Mouse (Mus musculus) central nervous system, embryonic 14 days (tissue): Measurements from ENCODE around the gene Mup10. TPM values are rescaled to one million over a fixed set of nuclear protein-coding genes. Genes with fewer than 3 reads are reported as not detected.

Source experiments
- polyA plus RNA-seq: library from polyadenylated mRNA; depleted of rRNA; stranded (reverse); fragments of >200 nt; gene quantifications from 2 replicates; pipeline ENCODE4 v1.2.3, GENCODE M21; 2012; rRNA removed

The Mup10 gene
- polyA plus RNA-seq = not detected in 2 replicates

DNA sequence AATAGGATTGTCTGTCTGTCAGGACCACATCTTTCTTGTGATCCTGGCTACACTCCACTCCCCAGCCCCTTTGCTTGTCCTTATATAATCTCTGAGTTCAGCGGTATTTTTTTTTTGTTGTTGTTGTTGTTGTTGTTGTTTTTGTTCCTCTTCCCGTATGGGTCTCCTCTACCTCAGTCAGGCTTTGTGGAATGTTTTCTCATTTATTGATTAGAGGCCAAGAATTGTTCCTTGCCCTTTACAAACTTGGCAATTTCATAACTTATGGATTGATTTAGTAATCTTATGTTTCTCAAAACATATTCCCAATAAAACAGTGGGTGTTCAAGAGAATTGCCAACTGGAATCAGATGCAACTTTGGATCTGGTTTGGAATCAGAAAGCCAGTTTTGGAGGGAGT is at the start of gene Mup10:
TSS of gene Mup10 (minus strand) at position 101 of the 400 bp plus-strand sequence.

Other genes with a start within 250 kb of the Mup10 start
- not detected in 2 replicates for gene Mup9, start 160.2 kb downstream of the Mup10 start, polyA plus RNA-seq
- gene Mup1, start 80.2 kb downstream of the Mup10 start, polyA plus RNA-seq = not detected in 2 replicates
- not detected in 2 replicates for gene Mup11, start 80.2 kb upstream of the Mup10 start, polyA plus RNA-seq
- not detected in 2 replicates for gene Mup12, start 159.1 kb upstream of the Mup10 start, polyA plus RNA-seq
- gene Mup22, start 239.3 kb upstream of the Mup10 start, polyA plus RNA-seq = not detected in 2 replicates